Mouse (Mus musculus): Measurements from ENCODE around the gene Ifi27l2b. TPM values are rescaled to one million over a fixed set of nuclear protein-coding genes. Genes with fewer than 3 reads are reported as not detected.
"Not testable (repeated sequence)": the region's sequence is repeated elsewhere in the genome, so short reads cannot be mapped to it uniquely, and the experiment has no call there.

The Ifi27l2b gene
- polyA plus RNA-seq, 1 experiment, result 0.19 TPM

DNA sequence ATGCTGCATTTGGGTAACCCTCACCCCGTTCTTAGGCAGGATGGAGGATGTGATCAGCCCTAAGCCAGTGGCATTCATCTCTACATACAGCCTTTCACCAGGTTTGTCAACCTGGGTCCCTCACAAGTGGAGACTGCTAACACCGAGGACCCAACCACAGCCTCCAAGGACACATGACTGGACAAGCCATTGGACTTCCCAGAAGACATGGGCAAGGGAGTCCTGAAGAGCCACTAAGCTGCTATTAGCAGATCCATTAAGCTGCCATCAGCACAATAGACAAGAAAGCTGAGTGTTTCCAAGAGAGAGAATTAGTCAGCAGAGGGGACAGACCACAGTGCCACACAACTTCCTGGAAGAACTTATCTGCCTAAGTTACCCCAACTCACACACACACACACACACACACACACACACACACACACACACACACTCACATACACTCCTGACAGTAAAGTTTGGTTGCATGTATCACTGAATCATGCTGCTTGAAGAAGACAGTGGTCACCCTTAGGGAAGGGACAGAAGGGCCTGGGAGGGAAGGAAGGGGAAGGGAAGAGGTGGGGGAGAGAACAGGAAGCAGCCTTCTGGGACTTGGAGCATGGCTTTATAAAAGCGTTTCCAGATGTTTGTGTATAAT, 34.2 kb upstream of the Ifi27l2b start:
- 61% methylated on average over 3 of the region's 3 CpGs for WGBS
- H3K4me3 ChIP-seq (ENCODE audit: insufficient read depth, low read depth, low read length), result no peak overlapping the region
- no peak for DNase-seq
- TF ChIP-seq POLR2A (IDR thresholded peaks at IDR 0.05; ENCODE audit: low read depth, low read length) (no peak), CTCF (conservative IDR thresholded peaks at IDR 0.05; ENCODE audit: insufficient read depth, insufficient read length, low read depth, low read length) (no peak)
- H3K36me3 ChIP-seq (ENCODE audit: control insufficient read depth, insufficient read depth, low read length), result no peaks in the 10 kb centered on the region
- no peaks in the 10 kb centered on the region for H3K27me3 ChIP-seq (replicated peaks; ENCODE audit: control insufficient read depth, insufficient read depth, low read length)
- H3K27ac ChIP-seq (ENCODE audit: insufficient read depth, low read depth, low read length), result no peak overlapping the region
- H3K4me1 ChIP-seq (ENCODE audit: control insufficient read depth, insufficient read depth, low read length), result no peaks in the 10 kb centered on the region

GRCm38 (mm10) chr12:103487750-103488149, 30.7 kb upstream of the Ifi27l2b start:
- TF ChIP-seq POLR2A (IDR thresholded peaks at IDR 0.05; ENCODE audit: low read depth, low read length) (no peak), CTCF (conservative IDR thresholded peaks at IDR 0.05; ENCODE audit: insufficient read depth, insufficient read length, low read depth, low read length) (no peak)

DNA sequence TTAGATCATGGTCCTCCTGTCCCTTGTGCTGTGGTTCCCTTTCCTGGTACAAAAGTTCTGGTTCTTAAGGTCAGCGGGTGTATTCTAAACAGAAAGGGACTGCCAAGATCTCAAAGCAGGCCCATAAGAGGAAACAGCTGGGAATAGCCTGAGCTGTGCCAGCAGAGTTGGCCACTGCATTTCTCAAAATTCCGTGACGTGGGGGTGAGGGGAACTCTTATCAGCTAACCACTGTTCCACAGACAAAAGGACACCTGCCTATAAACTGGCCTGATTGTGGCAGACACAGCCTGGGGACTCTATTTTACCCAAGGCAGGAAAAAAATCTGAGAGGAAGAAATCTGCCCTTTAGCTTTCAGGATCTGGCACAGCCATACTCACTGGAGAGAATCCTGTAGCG, 30.3 kb upstream of the Ifi27l2b start:
- 56% methylated on average over 4 of the region's 4 CpGs for WGBS
- no peaks in the 10 kb centered on the region for H3K4me1 ChIP-seq (ENCODE audit: control insufficient read depth, insufficient read depth, low read length)
- DNase-seq, result peak; percentile 25
- TF ChIP-seq CTCF (conservative IDR thresholded peaks at IDR 0.05; ENCODE audit: insufficient read depth, insufficient read length, low read depth, low read length) (no peak), POLR2A (IDR thresholded peaks at IDR 0.05; ENCODE audit: low read depth, low read length) (no peak)
- H3K36me3 ChIP-seq (ENCODE audit: control insufficient read depth, insufficient read depth, low read length), result no peaks in the 10 kb centered on the region
- H3K27ac ChIP-seq (ENCODE audit: insufficient read depth, low read depth, low read length), result no peak overlapping the region
- H3K4me3 ChIP-seq (ENCODE audit: insufficient read depth, low read depth, low read length), result no peak overlapping the region
- no peaks in the 10 kb centered on the region for H3K27me3 ChIP-seq (replicated peaks; ENCODE audit: control insufficient read depth, insufficient read depth, low read length)

More at GRCm38 (mm10) chr12:103487750-103488149, 30.7 kb upstream of the Ifi27l2b start:
- Histone ChIP-seq H3K27me3 (replicated peaks; ENCODE audit: control insufficient read depth, insufficient read depth, low read length) (no peaks in the 10 kb centered on the region), H3K36me3 (ENCODE audit: control insufficient read depth, insufficient read depth, low read length) (no peaks in the 10 kb centered on the region), H3K4me1 (ENCODE audit: control insufficient read depth, insufficient read depth, low read length) (no peaks in the 10 kb centered on the region), H3K4me3 (ENCODE audit: insufficient read depth, low read depth, low read length) (no peak overlapping the region), H3K27ac (ENCODE audit: insufficient read depth, low read depth, low read length) (no peak overlapping the region)
- WGBS, result 68% methylated on average over 2 of the region's 2 CpGs
- DNase-seq, result no peak

GRCm38 (mm10) chr12:103486726-103487125, 29.7 kb upstream of the Ifi27l2b start:
- Histone ChIP-seq H3K36me3 (ENCODE audit: control insufficient read depth, insufficient read depth, low read length) (no peaks in the 10 kb centered on the region), H3K27ac (ENCODE audit: insufficient read depth, low read depth, low read length) (no peak overlapping the region; the same call in 1 of the 2 replicates), H3K4me1 (ENCODE audit: control insufficient read depth, insufficient read depth, low read length) (no peaks in the 10 kb centered on the region), H3K4me3 (ENCODE audit: insufficient read depth, low read depth, low read length) (no peak overlapping the region), H3K27me3 (replicated peaks; ENCODE audit: control insufficient read depth, insufficient read depth, low read length) (no peaks in the 10 kb centered on the region)
- no peak for TF ChIP-seq CTCF (conservative IDR thresholded peaks at IDR 0.05; ENCODE audit: insufficient read depth, insufficient read length, low read depth, low read length)
- TF ChIP-seq POLR2A (IDR thresholded peaks at IDR 0.05; ENCODE audit: low read depth, low read length), result no peak
- no peak for DNase-seq
- WGBS, result 92% methylated on average over 1 of the region's 1 CpGs

DNA sequence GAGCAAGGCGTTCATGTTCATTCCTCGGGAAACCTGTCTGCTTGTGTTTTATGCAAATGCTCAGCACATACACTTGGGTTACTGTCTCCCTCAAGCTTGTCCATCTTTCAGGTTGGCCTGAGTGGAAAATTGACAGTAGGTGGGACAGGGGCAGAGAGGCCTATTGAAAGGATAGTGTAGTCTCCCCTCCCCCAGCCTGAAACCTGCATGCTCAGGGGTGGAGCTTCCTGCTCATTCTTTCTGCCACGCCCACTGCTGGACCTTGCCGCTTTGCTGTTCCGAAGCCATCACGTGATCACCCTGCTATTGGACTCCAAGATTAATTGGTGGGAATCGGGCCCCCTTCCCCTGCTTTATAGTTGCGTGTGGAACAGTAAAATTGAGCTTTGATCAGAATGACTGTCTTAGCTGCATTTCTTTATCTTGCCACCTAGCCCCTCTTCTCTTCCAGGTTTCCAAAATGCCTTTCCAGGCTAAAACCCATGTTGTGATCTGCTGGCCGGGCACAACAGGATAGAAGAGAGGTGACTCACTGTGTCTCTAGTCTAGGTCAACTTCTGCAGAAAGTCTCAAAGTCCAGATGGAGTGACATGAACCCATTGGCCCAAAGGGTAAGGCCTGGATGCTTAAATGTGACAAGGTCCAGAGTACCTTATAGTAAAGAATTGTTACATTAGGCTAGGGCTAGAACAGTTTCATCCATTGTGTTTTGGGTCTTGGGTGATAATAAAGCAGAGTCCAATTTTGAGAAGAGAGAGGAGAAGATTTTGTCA, 27.4 kb upstream of the Ifi27l2b start:
- WGBS, result 56% methylated on average over 9 of the region's 9 CpGs
- not testable (repeated sequence) for H3K27ac ChIP-seq (ENCODE audit: insufficient read depth, low read depth, low read length)

DNA sequence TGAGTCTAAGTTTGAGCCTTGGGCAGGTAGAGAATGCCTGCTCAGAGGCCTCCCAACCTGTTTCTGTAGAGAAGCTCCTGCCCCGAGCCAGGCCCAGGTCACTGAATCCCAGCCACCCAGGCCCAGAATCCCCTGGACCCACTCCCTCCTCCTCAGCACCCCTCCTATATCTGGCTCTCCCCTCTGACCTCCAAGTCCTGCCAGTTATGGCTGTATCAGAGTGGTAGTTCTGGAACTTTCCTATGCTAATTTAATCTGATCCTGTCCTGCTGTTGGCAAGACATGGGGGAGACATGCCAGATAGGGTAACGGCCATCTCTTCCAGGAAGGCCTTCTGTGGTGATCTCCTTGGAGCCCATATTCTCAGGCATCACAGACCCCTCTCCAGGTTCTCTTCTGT, 25.8 kb upstream of the Ifi27l2b start:
- no peaks in the 10 kb centered on the region for H3K36me3 ChIP-seq (ENCODE audit: control insufficient read depth, insufficient read depth, low read length)
- no peak for DNase-seq
- whole genome bisulfite sequencing, result 85% methylated on average over 2 of the region's 2 CpGs
- H3K4me3 ChIP-seq (ENCODE audit: insufficient read depth, low read depth, low read length), result no peak overlapping the region
- no peak overlapping the region for H3K27ac ChIP-seq (ENCODE audit: insufficient read depth, low read depth, low read length)
- TF ChIP-seq CTCF (conservative IDR thresholded peaks at IDR 0.05; ENCODE audit: insufficient read depth, insufficient read length, low read depth, low read length), result no peak
- no peak for TF ChIP-seq POLR2A (IDR thresholded peaks at IDR 0.05; ENCODE audit: low read depth, low read length)
- no peaks in the 10 kb centered on the region for H3K27me3 ChIP-seq (replicated peaks; ENCODE audit: control insufficient read depth, insufficient read depth, low read length)
- H3K4me1 ChIP-seq (ENCODE audit: control insufficient read depth, insufficient read depth, low read length), result no peaks in the 10 kb centered on the region

More for the DNA sequence above, 27.4 kb upstream of the Ifi27l2b start:
- not testable (repeated sequence) for H3K27me3 ChIP-seq (replicated peaks; ENCODE audit: control insufficient read depth, insufficient read depth, low read length); H3K4me1 ChIP-seq (ENCODE audit: control insufficient read depth, insufficient read depth, low read length); DNase-seq; H3K36me3 ChIP-seq (ENCODE audit: control insufficient read depth, insufficient read depth, low read length); H3K4me3 ChIP-seq (ENCODE audit: insufficient read depth, low read depth, low read length)

- DNase-seq, result no peak
- H3K27me3 ChIP-seq (replicated peaks; ENCODE audit: control insufficient read depth, insufficient read depth, low read length), result no peaks in the 10 kb centered on the region
- WGBS, result 81% methylated on average over 5 of the region's 5 CpGs
- no peaks in the 10 kb centered on the region for H3K4me1 ChIP-seq (ENCODE audit: control insufficient read depth, insufficient read depth, low read length)
- H3K36me3 ChIP-seq (ENCODE audit: control insufficient read depth, insufficient read depth, low read length), result no peaks in the 10 kb centered on the region
- H3K27ac ChIP-seq (ENCODE audit: insufficient read depth, low read depth, low read length), result no peak overlapping the region
- no peak for TF ChIP-seq POLR2A (IDR thresholded peaks at IDR 0.05; ENCODE audit: low read depth, low read length)
- no peak for TF ChIP-seq CTCF (conservative IDR thresholded peaks at IDR 0.05; ENCODE audit: insufficient read depth, insufficient read length, low read depth, low read length)
- no peak overlapping the region for H3K4me3 ChIP-seq (ENCODE audit: insufficient read depth, low read depth, low read length)
These were observed 24.6 kb upstream of the Ifi27l2b start for GRCm38 (mm10) chr12:103481671-103482070.

All from kidney, adult 2 months (tissue).